Mouse (Mus musculus) thymus, postnatal 10 days (tissue): ENCODE measurements around the gene Dnah17.

ENCODE experiments used
- DNase-seq, 2 experiments: peaks; one replicate each; pipeline ENCODE4 v3.0.0; 2021; ENCODE audit warnings: low spot score in 2 of 2

Gene Dnah17

DNA sequence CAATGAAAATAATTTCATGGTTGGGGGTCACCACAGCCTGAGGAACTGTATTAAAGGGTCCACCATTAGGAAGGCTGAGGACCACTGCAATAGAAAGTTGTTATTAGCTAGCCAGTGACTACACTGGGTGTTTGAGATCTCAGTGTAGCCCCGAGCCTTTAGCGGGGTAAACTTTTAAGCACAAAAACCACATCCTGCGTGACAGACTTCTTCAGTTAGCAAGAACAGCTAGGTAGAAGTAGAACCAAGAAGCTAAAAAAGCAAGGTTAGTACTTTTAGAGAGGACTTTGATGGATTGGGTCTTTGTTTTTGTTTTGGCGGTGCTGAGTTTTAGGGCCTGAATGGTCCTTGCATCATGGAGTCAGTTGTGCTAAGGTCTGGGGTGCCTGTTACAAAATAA, 13.3 kb upstream of the Dnah17 start:
- DNase-seq: peak in 1 of 2 experiments; percentile 33

- DNase-seq: no peak
These were observed 12.2 kb upstream of the Dnah17 start for GRCm38 (mm10) chr11:118142547-118143165.

- DNase-seq: no peak
These were observed 10.5 kb upstream of the Dnah17 start for GRCm38 (mm10) chr11:118140771-118141565.

GRCm38 (mm10) chr11:118138347-118138746, 7.9 kb upstream of the Dnah17 start:
- no peak for DNase-seq

GRCm38 (mm10) chr11:118136172-118136632, 5.8 kb upstream of the Dnah17 start:
- DNase-seq: no peak

DNA sequence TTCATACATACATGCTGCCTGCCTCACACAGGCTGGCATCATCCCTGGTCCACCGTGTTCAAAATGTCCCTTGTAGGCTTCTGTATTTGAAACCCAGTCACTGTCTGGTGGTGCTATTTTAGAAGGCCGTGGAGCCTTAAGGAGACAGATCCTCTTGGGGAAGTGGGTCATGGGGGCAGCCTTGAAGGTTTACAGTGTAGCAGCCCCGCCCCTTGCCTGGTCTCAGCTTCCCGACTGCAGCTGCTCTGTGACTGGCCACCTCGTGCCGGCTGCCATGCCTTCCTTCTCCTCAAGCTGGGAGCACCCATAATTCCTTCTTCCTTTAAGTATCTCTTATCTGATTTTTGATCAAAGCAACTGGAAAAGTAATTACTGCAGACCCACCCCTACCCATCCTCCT, 4.8 kb upstream of the Dnah17 start:
- peak; percentile 40 to 42 for DNase-seq

DNA sequence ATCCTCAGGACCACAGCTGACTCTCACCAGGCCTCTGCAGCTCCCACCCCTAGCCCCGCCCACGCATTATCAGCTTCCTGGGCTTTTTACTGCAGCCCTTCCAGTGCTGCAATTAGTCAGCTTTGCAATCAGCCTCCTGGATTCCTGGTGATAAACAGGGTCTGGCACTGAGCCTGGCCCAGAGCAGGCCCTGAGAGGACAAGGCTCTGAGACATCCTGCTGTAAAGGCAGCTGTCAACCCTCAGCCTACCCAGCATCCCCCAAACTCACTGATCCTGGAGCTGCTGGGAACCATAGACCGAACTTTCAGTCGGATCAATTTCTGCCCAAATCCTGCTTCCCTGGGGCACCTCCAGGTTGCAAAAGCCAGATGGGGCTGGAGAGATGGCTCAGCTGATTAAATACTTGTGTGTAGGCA, 3.3 kb upstream of the Dnah17 start:
- DNase-seq: no peak

- DNase-seq: no peak
These were observed 2.8 kb upstream of the Dnah17 start for GRCm38 (mm10) chr11:118133133-118133751.

GRCm38 (mm10) chr11:118132136-118132535, 1.7 kb upstream of the Dnah17 start:
- DNase-seq: no peak

DNA sequence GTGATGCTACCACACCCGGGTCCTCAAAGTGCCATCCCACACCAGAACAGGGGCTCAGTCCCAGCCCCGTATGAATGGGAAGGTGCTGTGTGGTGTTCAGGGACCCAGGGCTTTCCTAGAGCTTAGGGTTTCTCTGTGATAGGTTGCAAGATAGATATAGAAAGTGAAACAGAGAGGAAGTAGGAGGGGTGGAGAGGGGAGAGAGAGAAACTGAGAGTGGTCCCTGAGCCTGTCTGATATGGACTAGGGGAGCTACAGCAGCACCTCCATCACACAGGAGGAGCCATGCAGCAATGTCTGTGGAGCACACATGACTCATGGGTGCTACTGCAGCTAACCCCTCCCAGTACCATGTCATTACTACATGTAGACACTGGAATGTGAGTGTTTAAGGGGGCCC, 622 bp downstream of the Dnah17 start:
- DNase-seq: no peak

DNA sequence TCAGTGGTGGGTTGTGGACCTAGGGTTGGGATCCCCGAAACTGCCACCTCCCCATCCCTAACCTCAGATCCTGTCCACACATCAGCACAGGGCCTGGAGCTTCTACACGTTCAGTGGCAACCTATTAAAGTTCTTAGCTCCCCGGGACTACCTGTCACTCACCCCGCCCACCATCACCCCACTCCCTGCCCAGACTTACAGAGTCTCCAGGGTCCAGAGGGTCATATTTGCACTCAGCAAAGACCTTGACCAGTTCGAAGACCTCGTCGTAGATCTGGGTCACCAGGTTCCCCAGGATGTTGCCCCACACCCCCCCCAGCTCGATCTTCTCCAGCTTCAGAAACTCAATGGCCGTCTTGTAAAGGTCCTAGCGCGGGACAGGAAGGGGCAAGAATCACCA, 8.8 kb downstream of the Dnah17 start:
- no peak for DNase-seq

DNA sequence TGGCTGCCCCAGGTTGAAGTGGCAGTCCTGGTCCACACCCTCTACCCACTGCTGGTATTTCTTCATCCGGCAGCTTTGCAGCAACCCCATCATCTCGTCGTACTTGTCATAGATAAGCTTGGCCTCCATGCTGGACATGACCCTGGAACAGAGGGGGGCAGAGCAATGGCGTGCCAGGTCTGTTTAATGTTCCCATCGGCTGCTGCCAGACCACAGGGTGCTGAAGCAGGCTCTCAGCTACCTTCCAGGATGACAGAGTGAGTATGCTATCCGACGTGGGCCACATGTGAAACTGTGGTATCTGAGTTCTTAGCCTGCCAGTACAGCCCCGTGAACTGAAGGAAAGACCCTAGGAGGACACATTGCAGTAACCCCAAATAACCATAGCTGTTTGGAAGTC, 11.7 kb downstream of the Dnah17 start:
- no peak for DNase-seq

DNA sequence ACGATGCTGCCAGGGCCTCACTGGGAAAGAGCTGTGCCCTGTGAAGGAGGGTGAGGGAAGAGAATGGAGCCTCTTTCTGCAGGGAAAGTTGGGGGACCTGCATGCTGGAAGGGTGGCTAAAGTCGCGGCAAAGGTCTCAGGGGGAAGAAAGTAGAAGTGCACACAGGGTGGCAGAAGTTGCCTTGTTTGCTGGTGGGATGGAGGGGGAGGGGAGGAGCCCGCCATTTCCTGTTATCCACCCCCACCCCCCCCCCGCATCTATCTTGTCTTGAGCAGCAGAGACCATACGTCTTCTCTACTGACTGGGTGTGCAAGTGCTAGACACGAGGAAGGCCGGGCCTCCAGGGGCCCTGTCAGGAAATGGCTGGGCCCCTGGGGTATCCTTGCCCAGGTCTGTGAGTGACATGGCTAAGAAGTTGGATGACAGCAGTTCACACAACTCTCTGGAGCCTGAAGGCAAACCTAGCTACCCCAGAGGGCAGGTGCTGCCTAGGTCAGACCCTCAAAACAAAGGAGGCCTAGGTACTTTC, 15.8 kb downstream of the Dnah17 start:
- DNase-seq: peak; percentile 34 to 44

- DNase-seq: peak; percentile 27 to 45
These were observed 16.8 kb downstream of the Dnah17 start for GRCm38 (mm10) chr11:118113516-118114205.

GRCm38 (mm10) chr11:118104001-118104400, 26.4 kb downstream of the Dnah17 start:
- peak; percentile 76 to 90 for DNase-seq

- peak in 1 of 2 experiments; percentile 16 for DNase-seq
These were observed 27.1 kb downstream of the Dnah17 start for GRCm38 (mm10) chr11:118103383-118103782.

- peak; percentile 79 to 96 for DNase-seq
These were observed 27.6 kb downstream of the Dnah17 start for GRCm38 (mm10) chr11:118102838-118103237.

GRCm38 (mm10) chr11:118101133-118101532, 29.3 kb downstream of the Dnah17 start:
- DNase-seq: no peak

GRCm38 (mm10) chr11:118096736-118097135, 33.7 kb downstream of the Dnah17 start:
- DNase-seq: no peak

DNA sequence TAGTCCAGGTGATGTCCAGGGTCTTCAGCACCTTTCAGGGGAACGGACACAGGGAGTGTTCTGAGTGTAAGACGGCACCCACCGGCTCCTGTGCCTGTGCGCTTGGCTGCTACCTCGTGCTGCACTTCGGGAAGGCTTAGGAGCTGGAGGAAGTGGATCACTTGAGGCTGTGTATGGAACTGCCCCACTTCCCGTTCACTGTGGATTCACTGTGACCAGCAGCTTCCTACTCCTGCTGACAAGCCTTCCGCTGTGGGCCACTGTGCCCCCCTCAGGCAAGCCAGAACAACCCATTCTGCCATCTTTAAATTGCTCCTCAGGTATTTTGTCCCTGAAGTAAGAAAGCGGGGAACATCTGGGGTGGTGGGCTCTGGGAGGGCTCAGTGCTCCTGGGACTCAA, 35.4 kb downstream of the Dnah17 start:
- DNase-seq: no peak

DNA sequence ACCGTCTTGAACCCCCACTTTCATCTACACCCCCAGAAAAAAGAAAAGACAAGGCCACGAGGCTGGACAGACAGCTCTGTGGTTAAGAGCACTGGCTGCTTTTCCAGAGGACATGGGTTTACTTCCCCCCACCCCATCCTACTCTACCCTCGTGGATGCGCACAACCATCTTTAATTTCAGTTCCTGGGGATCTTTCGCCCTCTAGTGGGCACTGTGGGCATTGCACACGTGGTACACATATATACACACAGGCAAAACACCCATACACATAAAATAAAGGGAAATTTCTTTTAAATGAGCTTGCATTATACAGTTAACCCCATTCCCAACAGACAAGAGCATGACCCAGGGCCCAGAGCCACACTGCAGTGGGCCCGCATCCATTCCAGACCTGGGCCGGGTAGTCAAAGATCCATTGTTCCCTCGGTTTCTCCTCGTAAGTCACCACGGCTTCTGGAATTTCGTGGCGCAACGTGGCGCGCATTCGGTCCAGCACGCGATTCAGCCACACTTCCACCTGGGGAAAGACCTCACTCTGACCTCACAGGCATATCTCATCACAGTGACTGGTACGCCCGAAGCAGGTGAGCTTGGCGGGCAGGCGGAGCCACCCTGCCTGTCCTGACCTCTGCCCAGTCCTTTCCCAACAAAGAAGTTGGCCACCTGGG, 39.3 kb downstream of the Dnah17 start:
- DNase-seq: no peak
